Mouse (Mus musculus): ENCODE data around the gene Fadd.

Gene Fadd

DNA sequence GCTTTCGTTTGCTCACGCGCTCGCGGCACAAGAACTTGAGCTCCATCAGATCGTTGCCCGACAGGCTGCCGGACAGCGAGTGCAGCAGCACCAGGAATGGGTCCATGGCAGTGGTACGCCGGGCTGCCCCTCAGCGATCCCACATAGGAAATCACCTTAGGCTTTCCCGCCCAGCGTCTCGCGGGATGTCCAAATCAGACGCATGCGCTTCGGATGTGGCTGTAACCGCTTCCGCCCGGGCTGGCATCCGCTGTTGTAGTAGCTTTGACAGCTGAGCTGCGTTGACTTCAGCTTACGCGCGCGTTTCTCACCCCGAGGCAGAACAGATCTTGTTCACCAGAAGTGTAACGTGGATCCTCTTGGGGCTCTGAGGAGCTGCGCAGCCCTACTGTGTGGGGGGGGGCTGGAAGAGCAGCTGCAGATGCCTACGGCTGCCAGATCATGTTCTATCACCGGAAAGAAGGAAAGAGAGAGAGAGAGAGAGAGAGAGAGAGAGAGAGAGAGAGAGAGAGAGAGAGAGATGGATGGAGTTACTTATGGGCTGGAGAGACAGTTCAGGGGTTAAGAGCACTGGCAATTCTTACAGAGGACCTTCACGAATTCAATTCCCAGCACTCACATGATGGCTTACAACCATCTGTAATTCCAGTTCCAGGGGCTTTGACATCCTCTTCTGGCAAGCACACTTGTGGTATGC lies at the start of gene Fadd:
Gene Fadd (minus strand): TSS at position 180 of the 697 bp plus-strand sequence.
- peak; percentile 96 to 97 for DNase-seq

DNA sequence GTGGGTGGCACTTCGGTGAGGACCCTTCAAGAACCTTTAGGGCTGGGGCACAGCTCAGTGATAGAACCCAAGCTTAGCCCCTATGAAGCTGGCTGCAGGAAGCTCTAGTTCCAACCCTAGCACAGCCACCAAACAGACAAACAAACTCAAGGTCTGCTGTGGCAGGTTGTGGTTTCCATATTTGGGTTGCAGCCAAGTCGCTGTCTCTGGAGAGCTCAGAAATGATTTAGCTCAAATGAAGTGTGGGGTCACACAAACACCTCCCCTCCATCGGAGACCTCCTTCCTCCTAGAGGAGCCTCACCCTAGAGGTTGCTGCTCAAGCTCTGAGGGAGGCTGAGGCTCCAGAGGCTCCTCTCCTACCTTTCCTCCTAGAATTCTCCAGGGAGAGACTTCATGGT lies 48.4 kb upstream of the Fadd start:
- DNase-seq: no peak

DNA sequence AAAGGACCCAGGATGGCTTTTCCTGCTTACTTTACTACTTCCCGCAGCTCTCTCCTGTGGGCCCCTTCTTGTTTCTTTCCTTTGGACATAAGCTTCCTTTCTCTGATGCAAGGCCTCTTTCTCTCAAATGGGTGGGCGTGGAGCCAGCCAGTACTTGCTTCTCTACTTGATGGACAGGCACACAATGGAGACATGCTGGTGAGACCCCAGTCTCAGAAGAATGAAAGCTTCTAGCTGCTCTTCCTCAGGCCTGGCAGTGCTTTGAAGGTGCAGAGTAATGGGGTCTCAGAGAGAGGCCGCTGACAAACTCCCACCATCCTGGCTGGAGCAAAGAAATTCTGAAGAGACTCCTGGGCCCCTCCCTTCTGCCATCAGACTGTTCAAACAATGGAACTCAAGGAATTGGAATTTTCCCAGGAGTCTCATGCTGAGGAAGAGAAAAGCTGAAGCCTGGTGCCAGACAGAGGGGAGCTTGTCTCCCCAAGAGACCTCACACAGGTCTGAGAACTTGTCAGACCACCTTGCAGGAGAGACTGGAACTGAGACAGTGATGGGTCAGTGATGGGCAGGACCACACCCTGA lies 46.2 kb upstream of the Fadd start:
- peak; percentile 37 to 46 for DNase-seq

DNA sequence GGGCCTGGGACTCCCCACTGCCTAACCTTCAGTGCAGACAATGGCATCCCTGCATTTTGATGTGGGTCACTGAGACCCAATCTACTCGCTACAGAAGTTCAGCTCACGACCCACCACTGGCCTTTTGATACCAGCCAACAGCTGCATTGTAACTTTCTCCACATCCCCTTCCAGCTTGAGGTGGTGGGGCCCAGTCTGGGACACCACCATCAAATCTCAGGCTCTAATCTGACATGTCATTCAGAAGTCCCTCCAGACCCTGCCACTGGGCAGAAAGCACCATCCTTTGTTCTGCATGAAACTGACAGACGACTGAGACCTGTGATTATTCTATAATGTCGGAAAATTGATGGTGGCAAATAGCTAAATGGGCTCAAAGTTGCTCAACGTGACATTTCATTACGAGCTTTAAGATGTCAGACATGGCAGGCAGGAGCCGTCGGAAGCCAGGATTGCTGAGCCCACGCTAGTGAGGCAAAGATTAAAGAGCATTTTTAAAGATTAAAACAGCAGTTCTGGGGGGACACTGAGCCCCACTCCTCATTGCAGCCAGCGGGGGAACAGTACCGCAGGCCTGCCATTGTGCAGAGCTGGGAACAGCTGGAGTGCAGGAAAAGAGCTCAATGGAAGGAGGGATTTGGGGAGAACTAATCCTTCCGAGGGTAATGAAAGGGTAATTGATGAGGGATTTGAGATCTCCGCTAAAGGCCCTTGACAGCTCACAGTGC lies 45.5 kb upstream of the Fadd start:
- no peak for DNase-seq

DNA sequence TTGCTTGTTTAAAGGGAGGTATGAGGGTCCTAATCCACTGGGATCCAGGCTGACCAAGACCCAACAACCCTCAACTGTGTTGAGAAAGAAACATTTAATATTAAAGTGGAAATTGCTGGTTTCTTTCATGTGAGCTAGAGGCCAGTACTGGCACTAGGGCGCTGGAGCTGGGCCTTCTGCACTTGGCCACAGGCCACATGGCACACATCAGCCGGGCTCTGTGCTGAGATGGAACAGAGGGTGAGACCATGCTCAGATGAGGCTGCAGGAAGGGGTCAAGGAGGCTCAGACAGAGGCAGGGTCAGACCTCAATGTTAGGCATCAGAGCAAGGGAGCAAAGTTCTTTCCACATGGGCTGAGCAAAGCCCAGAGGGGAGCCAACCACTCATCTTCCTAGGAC lies 43.8 kb upstream of the Fadd start:
- peak; percentile 54 to 68 for DNase-seq

DNA sequence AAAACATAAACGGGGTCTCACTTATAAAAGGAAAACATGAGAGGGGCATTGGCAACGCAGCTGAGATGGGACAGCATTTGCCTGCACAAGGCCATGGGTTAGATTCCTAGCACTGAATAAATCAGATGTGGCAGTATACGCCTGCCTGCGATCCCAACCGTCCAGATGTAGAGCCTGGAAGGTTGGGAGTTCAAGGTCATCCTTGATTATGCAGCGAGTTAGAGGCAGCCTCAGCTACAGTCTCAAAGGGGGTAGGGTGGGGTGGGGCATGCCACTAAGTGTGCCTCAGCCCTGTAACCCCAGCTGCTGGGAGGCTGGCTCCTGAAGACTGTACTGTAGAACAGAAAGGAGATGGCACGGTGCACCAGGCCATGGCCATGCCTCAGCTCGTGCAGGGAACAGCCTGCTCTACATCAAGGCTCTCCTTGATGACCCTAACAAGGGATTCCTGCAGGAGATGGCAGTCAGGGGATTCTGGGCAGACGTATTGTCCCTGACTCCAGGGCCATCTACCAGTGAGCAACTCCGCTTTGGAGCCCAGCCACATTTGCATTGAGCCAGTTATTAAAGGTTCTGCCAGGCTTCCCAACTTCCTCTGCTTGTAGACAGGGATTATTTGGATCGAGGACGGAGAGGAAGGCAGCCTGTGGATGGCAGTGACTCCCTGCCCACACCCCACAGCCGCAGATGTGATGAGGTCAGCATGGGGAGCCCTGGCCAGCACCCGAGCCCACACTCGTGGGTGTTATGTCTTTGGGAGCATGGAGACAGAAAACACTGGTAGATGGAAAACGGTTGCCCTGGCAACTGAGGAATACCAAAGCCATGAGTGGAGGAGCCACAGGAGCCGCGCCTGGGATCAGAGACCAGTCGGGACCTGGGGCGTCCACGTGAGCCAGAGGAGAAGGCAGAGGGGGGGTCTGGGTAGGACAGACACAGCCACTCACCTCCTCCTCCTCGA lies 38.7 kb upstream of the Fadd start:
- DNase-seq: peak; percentile 24 to 34

DNA sequence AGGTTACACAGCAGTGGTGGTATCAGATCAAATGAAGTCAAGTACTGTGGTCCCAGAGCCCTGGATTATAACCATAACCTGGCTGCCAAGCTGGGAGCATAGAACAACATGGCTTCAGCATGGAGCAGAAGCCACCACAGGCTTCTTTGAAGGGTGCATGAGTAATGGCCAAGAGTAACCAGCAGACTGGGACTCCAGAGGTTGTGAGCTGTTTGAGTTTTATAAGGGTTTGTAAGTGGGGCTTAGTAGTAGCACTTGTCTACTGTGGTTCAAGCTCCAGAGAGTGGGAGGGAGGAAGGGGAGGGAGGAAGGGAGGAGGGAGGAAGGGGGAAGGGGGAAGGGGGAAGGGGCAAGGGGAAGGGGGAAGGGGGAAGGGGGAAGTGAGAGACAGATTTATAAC lies 38.1 kb upstream of the Fadd start:
- DNase-seq: no peak

DNA sequence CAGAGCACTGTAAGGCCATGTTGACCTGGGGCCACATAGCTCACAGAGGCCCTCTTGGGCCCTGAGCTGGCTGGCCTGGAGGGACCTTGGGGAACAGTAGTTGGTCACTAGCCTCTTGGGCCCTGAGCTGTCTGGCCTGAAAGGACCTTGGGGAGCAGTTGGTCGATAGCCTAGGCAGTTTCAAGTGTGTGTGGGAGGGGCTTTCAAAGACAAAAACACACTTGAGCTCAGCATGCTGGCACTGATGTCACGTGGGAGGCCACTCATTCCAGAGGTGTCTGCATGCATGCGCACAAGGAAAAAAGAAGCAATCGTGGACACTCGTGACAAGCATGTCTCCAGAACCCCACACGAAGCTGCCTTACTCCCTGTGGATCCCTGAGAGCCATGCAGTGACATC lies 33.1 kb upstream of the Fadd start:
- no peak for DNase-seq

DNA sequence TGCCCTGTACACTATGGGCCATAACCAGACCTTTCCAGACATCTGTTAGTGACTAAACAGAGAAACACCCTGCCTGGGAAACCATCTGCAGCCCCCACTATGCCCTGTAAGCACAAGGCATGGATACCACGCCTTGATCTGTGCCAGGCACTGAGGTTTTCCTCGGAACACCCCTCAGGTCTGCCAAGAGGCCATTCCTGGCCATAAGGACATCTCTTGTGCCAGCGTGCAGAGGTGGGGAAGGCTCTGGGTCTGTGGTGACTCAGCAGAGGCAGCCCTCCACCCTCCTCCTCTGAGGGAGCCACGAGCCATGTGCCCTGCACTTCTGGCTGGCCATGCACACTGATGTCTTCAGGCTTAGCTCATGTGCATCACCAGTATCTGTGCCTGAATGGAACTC lies 30.6 kb upstream of the Fadd start:
- DNase-seq: peak; percentile 74 to 82

DNA sequence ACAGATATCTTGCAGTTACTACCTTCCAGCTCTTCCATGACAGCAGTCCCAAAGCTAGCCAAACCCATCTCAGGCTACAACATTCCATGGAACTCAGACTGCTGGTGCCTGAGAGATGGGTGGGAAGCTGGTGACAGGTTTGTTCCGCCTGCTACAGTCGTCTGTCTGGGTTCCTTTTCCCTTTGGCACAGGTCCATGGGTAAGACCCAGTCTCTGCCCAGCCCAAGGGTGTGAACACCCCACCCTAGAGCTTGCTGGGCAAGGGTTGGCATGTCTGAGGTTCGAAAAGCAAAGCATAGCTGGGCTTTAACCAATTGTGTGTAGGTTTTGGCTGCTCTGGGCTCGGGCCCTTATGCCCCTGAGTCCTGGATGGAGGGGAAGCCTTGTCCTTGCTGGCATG lies 30.1 kb upstream of the Fadd start:
- DNase-seq: no peak

DNA sequence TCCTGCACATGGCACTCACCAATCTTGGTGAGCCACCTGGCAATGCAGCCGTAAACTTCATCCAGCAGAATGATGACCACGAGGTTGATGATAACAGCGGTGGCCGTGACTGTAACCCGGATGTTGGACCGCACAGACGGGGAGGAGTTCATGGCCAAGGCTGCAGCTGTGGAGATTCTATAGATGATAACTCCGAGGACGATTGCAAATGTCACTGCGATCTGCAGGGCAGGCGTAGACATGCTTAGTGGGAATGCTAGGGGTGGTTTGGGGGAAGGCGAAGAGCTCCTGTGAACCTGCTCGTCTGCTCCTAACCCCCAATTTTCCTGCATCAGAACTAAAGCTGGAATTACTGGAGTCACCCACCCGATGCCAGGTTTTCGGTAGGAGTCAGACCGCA lies 29.3 kb upstream of the Fadd start:
- DNase-seq: no peak

DNA sequence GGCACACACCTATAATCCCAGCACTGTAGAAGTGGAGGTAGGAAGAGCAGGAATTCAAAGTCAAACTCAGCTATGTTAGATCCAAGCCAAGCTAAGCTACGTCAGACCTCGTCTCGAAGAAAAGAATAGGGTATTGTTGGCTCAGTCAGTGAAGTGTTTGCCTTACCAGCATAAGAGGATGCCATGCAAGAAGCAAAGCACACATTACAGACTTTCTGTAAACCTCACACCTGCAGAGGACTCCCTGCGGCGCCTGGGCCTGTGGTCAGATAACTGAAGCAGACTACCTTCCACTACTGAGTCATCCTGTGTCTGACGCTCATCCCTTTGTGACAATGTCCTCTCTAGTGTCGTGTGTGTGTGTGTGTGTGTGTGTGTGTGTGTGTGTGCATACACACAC lies 27.3 kb upstream of the Fadd start:
- no peak for DNase-seq

DNA sequence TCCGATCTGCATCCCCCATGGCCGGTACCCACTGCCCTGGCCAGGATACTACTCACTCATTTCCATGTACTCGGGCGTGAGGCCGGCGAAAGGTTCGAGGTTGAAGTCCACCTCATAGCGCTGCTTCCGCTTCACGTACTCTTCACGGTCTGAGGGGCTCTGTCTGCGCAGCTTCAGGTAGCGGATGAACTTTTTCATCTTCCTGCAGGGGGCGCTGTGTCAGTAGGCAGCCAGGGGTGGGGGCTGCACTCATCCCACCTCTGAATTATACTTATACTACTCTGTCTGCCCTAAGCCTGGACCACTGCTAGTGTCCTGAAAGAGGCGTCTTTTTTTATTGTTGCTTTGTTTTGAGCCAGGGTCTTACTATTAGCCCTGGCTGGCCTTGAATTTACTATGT lies 25.6 kb upstream of the Fadd start:
- no peak for DNase-seq

DNA sequence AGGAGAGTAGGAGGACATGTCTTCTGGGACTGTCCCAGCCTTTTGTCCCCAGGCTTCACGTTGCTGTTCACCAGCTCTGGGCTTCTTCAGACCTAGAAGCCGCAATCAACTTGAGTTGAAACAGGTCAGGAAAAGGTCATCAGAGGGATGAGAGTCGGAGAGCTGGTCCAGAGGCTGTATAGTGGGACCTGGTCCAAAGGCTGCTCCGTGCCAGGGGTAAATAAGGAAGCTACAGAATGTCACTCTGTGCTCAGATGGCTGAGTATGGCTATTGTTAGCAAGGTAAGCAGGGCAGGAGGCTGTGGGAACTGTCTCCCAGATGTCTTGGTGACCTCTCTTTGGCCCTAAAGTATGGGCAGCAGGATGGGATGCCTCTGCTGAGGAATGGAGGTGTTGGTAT lies 22.5 kb upstream of the Fadd start:
- no peak for DNase-seq

DNA sequence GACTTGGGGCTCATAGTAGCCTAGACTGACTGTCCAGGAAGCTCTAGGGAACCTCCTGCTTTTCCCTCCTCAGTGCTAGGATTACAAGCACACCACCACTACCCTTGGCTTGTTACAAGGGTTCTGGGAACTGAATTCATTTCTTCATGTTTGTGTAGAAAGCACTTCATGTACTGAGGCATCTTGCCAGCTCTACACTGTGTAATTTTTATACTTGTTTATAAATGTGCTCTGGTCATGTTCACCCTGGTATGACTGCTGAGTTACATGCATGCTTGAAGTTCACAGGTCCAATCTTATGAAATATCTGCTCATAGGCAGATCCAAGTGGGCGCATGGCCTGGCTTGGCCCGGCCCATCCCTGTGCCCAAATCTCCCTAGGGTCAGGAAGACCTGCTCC lies 22.0 kb upstream of the Fadd start:
- no peak for DNase-seq

DNA sequence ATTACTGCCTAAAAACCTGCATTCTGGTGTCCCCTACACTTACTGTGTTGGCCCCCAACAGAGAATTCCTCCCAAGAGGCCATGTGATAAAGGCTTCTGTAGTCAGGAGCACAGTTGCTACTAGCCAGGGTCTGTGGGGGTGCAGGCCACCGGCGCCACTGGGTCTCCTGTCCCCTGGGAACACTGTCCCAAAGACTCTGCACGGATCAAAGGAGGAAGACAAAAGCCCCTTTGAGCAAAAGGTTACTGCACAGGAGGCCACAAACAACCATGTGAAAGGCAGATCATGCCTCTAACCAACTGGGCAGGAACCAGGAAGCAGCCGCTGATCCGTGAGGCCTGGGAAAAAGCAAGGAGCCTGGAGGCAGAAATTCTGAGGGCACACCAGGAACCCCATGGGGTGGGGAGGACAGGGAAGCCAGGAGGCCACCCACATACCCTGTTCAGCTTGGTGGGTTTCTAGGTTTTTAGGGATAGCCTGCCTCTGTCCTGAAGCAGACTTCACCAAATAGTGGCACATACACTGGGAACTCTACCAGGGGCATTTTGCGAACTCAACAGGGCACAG lies 18.2 kb upstream of the Fadd start:
- no peak for DNase-seq

DNA sequence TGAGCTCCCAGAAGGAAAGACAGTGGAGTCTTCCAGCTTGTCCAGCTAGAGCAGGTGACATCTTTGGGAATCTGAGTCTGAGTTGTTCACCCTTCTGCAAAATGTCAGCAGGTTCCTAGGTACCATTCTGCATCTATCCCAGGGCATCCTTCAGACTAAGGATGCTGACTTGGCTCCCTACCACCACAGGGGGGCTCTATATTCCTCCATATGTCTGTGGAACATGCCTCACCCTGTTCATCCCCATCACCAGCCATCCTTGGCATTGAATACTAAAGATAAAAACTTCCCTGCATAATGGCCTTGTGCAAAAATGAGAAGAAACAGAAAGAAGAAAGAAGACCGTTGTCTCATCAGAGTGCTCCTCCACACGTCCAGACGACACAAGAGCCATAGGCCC lies 7.2 kb upstream of the Fadd start:
- peak; percentile 26 to 28 for DNase-seq

DNA sequence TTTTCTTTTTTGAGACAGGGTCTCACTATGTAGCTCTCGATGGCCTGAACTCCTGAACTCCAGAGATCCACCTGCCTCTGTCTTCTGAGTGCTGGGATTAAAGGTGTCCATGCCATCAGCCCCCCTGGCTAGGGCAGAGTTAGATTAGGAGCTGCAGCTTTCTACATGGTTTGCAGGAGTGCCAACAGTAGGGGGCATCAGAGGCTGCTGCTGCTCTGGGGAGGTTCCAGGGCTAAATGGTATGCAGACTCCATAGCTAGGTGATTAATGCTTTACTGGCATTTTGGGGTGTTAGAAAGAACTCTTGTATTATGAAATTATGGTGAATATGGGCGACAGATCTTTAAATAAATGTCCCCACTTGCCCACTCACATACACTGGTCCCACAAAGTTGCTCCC lies 5.0 kb upstream of the Fadd start:
- peak; percentile 71 to 72 for DNase-seq

DNA sequence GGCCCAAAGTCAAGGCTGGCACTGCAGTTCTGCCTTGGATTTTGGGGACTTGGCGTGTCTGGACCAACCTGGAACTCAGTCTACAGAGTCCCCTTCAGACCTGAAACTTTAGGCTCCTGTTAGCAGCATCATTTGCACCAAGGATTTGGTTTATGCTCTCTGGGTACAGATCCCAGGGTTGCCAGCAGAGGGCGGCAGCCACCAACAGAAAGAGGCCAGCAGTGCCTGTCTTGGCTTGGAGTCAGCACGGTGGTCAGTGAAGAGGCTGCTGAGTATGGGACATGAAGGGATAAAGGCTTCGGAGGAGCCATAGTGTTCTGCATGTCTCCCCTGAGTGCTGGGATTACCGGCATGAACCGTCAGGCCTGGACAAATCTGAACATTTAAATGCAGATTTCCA lies 3.4 kb upstream of the Fadd start:
- peak; percentile 94 to 96 for DNase-seq

DNA sequence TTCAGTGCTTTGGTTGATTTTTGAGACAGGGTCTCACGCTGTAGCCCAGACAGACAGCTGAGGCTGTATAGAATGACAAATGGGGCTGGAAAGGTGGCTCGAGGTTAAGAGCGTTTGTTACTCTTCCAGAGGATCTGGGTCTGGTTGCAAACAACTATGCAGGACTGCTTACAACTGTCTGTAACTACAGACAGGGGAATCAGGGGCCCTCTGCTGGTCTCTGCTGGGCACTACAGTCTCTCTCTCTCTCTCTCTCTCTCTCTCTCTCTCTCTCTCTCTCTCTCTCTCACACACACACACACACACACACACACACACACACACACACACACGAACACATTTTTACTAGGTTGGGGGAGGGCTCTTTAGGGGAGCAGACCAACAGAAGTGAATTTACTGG lies 1.4 kb upstream of the Fadd start:
- DNase-seq: peak; percentile 74 to 77

DNA sequence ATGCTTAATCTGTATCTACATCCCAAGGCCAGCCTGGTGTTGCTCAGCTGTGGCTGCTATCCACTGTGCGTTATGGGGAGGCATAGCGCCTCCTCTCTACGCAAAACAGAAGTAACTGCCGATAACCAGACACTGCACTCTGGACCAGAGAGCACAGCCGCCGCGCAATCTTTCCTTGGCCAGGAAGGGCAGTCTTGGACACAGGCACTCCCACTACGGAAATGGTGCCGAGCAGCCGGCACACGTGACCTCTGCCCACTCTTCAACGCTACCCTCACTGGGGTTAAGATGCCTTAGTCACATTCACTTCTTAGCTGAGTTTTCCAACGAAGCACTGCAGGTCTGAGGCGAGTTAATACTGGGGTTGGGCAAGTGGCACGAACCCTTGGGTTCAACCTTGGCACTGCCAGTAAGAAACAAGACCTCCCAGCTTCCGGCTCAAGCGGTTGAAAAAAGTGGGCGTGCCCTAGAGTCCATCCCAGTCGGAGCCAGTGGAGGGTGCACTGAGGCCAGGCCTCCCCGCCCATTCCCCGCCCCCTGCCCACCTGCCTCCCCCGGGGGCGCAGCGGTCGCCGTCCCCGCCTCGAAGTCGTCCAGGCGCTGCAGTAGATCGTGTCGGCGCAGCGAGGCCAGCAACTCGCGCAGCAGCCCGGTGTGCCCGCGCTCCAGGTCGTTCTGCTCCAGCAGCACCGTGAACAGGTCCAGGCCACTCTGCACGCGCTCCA lies 542 bp downstream of the Fadd start:
- DNase-seq: peak; percentile 82 to 83

DNA sequence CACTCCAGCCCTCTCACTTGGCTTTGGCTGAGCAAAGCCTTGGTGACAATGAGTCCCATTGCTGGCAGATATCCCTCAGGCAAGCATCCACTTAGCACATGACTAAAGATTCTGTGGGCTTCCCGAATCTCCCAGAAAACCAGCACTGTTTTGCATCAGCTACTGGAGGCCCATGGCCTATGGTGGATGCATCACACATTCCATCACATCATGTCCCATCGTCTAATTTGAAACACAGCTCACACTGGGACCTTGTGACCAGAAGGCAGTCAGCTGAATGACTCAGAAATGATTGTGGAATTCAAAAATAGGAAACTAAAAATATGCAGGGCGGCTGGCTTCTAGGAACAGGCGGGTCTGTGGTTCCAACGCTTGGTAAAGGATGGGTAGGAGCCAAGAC lies 4.4 kb downstream of the Fadd start:
- DNase-seq: no peak
